Mouse (Mus musculus): ENCODE data around the gene Nsf.

The Nsf gene

DNA sequence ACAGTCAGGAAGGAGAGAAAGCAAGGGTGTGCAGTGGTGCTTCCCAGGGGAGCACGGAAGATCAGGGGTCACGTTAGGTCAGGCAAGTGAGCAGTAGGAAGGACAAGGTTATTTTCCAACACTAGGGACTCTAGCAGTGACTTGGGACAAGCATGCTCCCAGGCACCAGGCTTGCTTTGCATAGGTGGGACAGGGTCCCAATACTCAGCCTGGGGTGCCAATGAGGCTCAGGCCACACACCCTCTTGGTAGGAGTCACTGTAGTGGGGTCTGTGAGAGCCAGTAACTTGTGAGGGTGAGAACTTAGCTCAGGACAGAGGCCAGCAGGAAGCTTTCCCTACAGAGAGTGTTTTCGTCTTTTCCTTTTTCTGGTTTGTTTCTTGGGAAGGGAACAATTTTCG is 121.5 kb downstream of the Nsf start:
- DNase-seq (ENCODE audit: low spot score), result no peak

DNA sequence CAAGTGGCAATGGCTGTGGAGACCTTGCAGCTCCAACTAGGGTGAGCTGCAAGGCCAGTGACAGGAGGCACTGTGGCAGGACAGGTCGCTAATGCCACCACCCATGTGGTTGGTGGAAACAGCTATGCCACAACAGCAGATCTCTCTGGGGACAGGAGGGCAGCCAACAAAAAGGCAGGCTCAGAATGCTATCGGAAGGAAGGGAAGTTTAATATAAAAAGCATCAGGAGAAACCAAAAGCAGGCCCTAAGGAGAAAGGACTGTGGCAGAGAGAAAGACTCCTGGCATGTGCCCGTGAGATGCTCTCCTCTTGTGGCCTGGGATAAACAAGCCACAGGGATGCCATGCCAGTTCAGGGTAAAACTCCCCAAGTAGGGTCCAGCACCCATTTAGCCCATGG is 122.1 kb downstream of the Nsf start:
- no peak for DNase-seq (ENCODE audit: low spot score)

DNA sequence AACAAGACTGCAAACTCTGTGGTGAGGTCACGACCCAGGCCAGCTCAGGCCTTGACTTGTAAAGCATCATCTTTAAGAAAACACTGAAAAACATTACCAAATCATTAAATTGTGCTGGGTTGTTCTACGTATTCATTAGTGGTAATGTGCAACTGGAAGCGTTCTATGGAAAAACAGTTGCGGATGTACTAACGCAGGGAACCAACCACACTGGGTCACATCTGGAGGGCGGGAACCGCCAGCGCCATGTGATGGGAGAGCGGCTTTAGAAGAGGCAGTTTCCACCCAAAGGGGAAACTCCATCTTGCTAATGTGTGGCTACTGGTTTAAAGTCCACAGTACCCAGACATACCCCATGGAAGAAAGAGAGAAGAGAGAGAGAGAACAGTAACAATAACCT is 123.4 kb downstream of the Nsf start:
- DNase-seq (ENCODE audit: low spot score), result no peak

DNA sequence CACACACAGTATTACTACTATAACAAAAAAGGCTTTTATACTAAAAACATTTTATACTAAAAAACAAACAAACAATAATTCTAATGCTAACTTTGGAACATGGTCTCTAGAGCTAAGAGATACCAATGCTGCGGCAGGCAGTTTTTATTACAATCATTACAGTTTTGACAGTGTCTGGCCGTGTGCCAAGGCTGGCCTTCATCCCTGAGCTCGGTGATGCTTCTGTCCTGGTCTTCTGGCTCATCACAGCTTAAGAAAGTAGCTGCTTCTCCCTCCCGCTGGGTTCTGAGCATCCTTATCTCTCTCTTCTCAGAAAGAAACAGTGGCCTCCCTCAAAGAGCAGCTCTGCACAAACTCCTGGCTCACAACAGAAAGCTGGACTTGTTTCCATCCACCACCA is 123.9 kb downstream of the Nsf start:
- DNase-seq (ENCODE audit: low spot score), result no peak

DNA sequence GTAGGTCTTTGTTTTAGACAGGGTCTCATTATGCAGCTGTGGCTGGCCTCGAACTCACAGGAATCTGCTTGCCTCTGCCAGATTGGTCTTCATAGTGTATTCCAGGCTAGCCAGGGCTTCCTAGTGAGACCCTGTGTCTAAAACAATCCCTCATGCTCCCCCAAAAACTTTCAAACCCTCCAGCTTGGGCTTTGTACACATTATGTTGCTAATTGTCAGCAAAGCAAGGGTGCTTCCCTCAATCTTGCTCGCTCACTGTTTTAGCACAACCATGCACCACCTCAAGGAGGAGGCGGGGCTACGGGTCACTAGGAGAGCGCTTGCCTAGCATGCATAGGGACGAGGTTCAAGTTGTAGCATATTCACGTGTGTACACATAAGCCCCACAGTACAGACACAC is 125.0 kb downstream of the Nsf start:
- DNase-seq (ENCODE audit: low spot score), result no peak

DNA sequence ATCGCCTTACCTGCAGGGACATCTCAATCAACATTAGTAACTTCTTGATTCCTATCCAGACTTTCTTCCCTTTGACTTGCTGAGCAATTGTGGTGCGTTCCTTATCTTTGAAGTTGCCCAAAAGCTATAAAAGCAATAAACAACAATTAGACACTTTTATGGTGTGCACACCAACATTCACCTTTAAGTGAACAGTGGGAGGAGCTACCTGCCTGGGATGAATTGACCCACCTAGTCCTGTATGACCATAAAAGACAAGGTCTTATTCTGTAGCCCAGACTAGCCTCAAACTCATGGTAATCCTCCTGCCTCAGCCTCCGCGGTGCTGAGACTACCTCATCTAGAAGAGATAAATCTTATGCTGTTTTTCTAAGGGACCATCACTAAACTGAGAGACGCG is 126.7 kb downstream of the Nsf start:
- DNase-seq (ENCODE audit: low spot score), result no peak

DNA sequence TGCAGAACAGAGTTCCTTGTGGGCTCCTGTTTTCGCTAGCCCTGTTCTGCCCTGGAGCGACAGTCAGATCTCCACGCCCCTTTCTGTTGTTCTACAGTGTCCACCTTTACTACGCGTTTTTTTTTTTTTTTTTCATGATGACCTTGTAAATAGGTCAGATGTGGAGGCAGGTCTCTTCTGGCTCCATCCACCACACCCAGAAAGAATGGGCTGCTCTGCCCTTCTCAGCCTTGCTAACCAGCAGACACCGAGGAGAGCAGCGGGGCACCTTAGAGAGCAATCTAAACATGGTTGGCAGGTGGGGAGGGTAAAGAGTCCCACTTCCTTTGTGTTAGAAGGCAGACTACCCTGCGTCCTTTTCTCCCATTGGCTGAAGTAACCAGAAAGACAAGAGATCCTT is 137.1 kb downstream of the Nsf start:
- no peak for DNase-seq (ENCODE audit: low spot score)

DNA sequence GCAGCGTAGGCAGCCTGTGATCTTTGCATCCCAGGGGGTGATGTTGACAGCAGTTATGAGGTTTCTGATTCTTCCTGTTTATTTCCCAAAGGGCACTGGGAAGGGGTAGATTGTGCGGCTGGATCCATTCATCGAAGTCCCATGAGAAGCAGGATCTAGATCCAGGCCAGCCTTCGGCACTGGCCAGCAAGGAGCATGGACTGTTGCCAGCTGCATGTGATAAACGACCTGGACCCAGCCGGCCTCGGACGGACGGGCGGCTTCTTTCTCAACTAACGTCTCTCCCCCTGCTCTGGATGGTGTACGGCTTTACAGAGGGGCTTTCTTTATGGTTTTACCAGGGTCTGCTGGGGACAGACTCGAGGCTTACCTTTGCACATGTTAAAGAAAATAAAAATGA is 137.9 kb downstream of the Nsf start:
- DNase-seq (ENCODE audit: low spot score), result no peak

DNA sequence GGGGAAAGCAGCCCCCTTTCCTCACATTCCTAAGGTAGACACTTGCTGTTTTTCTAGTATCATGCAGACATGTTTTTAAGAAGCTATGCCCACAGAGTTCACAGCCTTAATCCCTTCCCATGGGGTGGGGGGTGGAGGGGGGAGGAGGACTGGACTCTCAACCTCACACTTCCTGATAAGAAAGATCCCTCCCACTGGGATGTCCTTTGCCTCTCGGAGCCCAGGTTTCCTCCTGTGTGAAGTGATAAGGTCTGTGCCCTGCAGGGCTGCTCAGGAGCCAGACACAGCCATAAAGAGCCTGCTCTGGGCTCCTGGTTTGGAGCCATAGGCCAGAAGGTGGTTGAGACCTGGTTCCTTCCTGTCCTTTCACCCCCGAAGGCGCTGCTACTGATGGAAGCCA is 139.0 kb downstream of the Nsf start:
- DNase-seq (ENCODE audit: low spot score), result no peak

DNA sequence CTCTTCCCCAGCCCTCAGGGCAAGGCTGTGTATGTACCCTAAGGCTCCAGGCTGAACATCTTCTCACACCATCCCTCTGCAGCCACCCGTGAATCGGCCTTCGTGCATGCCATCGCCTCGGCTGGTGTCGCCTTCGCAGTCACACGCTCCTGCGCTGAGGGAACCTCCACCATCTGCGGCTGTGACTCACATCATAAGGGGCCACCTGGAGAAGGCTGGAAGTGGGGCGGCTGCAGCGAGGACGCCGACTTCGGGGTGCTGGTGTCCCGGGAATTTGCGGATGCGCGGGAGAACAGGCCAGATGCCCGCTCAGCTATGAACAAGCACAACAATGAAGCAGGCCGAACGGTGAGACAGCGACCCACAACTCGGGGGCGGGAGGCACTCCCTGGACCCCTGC is 142.6 kb downstream of the Nsf start:
- DNase-seq (ENCODE audit: low spot score), result peak; percentile 10

DNA sequence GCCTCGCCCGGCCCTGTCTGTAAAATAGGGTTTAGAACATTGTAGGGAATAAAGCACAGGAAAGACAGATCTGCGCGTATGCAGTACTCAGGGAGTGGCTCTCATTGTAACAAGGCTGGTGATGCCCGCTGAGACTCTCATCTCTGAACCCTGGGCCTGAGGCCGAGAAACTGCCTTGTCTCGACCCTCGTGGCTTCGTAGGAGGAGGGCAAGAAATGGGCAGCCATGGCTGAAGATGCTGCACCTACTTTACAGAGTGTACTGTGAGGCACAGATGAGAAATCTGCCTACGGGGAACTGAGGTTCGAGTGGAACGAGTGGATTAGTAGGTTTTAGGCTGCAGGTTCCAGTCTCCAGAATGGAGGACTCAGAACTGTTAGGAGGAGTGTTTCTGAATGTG is 143.2 kb downstream of the Nsf start:
- DNase-seq (ENCODE audit: low spot score), result no peak

DNA sequence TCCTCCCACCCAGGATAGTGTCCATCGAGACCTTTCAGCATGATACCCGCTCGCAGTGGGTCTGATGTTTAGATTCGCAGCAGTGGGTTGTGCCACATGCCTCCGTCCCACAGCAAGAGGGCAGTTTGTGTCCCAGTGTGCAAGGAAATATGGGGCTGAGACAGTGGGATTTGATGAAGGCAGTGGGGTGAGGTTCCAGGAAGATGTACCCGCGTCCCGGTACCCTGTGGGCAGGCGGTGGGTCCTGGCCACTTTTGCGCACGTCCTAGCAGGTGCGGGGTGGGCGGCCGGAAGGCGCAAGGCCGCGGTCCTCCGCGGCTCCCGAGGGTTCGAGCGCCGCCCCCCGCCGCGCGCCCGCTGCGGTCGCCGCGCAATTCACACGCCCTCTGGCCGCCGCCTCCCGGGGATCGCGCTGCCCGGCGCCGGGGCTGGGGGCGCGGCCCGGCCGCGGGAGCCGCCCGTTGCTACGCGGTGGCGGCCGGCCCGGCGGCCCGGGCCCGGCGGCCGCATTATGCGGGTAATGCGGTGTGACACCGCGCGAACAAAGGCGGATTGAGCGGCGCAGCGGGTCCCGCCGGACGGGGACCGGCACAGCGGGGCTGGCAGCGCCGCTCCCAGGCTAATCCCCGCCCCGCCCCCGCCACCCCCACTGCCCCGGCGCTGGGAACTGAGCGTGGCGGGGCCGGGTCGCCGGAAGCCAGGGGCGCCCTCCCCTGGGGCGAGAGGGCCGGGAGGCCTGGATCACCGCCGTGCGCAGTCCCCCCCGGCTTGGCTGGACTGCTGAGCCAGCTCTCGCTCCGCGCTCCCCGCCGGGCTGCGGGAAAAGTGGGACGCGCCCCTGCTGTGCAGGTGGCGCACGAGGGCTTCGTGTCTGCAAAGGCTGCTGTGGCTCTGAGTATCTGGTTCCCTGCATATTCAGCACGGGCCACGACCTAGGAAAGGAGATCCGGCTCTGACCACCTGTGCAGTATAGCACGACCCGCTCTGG is 144.0 kb downstream of the Nsf start:
- peak; percentile 62 for DNase-seq (ENCODE audit: low spot score)

DNA sequence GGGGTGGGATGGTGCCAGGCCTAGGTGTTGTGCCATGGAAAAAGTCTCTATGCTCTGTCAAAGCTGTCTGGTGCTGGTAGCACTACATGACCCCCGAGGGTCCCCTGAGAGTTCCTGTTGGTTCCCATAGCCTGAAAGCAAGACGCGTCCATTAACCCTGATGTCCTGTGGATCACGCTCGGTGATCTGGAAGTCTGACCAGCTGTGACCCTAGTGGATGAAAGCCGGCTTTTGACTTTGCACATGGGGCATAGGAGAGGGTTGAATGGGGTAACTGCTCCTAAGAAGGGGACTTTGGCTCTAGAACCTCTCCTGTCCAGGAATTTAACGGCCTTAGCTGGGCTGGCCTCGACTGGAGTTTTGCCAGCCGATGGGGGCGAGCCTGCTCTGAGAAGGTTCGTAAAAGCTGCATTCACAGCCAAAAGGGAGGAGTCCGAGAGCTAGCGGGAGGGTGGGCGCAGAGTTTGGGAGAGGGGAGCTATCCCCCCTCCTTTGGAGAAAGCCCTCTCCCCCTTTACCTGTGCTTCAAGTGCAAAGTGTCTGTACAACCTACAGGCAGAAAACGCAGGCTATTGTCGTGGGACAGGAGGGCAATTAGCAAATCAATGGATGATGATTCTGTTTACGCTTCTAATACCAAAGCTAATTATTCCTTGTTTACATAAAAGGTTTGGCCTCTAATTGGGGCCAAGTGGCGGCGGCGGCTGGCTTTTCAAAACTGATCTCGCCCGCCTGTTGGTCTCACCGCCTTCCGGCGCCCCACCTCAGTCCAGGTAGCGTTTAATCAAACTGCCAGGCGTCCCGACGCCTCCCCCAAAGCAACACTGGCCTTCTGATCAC is 144.9 kb downstream of the Nsf start:
- DNase-seq (ENCODE audit: low spot score), result peak; percentile 65

DNA sequence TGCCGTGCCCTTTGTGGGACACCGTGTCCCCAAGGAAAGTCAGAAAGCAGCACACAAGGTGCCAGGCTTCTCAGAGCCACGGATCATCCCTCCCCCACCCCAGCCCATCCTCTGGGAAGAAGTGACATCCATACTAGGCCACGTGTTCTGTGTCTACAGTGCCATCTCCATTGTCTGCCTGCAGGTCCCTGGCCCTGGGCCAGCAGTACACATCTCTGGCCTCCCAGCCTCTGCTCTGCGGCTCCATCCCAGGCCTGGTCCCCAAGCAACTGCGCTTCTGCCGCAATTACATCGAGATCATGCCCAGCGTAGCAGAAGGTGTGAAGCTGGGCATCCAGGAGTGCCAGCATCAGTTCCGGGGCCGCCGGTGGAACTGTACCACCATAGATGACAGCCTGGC is 145.9 kb downstream of the Nsf start:
- peak; percentile 53 for DNase-seq (ENCODE audit: low spot score)

DNA sequence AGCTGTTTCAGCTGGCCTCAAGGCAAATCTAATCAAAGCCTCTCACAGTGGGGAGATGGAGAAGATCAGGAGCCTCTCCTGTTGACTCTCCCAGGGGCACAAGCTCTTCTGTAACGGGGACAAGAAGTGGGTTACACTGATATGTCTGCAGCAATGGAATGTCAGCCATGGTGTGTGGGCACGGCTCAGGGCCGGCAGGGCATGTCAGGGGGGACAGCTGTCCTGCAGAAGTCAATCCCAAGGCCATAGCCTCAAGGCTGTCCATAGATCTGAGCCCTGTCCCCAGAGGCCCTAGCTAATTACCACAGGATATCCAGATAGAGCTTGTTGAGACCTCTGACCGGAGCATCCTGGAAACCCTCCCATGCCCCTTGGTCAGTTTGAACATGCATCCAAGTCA is 149.1 kb downstream of the Nsf start:
- no peak for DNase-seq (ENCODE audit: low spot score)

DNA sequence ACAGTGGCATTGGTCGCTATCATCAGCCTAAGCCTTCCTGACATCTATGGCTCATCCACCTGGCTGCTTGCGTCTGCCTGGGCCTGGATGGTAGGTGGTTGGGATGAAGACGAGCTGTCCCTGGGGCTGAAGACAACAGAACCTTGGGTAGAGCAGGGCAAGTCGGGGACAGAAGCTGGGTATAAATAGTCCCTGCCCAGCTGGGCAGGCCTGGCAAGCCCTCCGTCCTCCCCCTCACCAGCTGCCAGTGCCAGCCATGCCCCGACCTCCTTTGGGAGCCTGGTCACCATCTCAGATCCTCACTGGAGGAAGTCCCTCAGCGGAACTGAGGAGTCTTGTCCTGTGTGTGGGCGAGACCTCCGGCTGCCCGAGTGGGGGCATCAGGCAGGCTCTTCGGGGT is 149.7 kb downstream of the Nsf start:
- no peak for DNase-seq (ENCODE audit: low spot score)

DNA sequence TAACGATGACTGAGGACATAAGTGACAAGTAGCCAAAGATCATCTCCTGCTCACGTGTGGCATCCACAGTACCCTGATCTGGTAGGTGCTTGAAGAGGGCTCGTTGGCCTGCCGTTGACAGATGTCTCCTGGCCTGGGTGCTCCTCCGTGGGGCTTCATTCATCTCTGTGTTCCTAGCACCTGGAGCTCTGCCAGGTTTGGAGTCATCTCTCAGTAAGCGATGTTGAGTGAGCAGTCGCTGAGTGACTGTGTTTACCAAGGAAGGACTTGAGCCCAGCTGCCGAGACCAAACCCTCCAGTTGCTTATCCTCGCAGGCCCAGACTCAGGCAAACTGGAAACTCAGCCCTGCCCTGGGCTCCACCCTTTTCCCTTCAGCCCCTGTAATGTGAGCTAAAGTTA is 152.7 kb downstream of the Nsf start:
- no peak for DNase-seq (ENCODE audit: low spot score)

DNA sequence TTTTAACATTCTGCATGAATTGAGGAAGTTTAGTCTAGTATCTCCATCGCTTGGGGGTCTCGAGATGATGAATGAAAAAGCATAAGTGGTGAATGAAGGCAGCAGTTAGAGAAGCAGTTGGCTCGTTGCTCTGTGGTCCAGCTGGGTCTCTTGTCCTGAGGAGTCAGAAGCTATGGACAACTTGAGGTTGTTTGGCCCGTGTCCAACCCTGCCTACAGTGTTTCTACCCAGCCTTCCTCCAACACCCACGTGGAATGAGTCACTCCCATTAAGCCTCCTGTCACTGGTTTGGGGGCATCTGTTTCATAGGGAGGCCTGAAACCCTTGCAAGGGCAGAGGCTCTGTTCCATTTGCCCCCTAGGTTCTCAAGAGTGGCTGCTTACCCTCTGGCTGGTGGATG is 163.9 kb downstream of the Nsf start:
- no peak for DNase-seq (ENCODE audit: low spot score)

DNA sequence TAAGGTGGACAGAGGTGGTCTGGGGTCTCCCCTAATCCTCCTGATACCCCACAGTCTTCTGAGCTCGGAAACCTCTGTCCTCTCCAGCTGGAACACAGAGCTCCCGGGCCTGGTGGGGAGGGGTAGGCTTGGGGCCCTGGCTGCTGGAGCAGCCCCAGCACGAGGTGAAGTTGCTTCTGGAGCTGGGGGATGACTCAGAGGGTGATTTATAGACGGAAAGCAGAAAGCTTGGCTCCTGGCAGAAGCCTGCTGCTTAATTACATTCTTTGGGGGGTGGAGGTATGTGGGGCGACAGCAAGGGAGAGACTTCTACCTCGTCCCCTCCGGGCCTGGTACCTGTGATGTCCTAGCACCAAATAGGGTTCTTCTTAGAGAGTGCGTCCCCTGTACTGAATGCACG is 173.7 kb downstream of the Nsf start:
- DNase-seq (ENCODE audit: low spot score), result no peak

DNA sequence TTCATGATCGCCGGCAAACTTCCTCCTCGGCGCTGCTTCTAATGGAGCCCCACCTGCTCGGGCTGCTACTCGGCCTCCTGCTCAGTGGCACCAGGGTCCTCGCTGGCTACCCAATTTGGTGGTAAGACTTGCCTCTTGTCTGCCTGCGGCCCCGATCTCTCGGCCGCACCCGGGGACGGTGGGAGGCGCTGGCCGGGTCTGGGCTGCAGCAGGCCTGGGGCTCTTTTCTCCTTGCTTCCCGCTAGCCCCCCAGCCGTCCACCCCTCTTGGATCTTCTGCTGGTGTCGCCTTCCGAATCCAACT is 179.7 kb downstream of the Nsf start:
- no peak for DNase-seq (ENCODE audit: low spot score)

DNA sequence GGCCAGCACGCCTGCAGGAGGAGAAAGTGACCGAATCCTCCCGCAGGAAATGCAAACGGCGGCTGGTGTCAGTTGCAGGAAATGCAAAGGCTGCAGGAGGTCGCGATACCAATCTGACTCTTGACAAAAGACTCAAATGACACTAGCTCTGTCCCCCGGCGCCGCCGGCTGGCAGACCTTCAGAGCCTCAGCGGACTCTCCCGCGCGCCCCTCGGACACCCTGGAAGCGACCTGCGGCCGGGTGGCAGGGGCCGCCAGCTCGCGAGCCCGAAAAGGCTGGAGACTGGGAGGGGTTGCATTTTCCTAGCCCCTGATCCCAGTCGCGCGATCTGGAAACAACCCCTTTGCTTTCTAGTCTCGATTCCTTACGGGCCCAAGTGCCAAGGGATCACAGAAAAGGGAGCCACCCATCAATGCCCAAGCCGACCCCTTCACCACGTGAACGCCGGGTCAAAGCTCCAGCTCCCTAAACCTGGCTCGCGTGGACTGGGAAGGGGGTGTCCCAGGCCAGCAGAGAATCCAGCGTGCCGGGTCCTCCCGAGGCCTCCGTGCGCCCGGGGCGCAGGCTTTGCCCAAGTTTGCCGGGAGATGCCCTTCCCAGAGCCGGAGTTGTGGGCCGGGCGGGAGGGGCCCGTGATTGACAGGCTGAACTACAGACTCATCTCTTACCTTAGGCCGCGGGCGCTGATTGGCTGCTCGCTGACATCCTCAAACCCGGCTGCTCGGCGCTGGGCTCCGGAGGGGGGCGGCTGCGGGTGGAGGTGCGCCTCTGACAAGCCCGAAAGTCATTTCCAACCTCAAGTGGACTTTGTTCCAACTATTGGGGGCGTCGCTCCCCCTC is 180.2 kb downstream of the Nsf start, which contains the start of gene Wnt3:
Gene Wnt3 (plus strand): TSS at position 764 of the 841 bp plus-strand sequence.
- peak; percentile 55 for DNase-seq (ENCODE audit: low spot score)

Measured in retina, embryonic 14.5 days (tissue).